ENCODE assay signal across 13 mouse cellular contexts in the genomic region with DNA sequence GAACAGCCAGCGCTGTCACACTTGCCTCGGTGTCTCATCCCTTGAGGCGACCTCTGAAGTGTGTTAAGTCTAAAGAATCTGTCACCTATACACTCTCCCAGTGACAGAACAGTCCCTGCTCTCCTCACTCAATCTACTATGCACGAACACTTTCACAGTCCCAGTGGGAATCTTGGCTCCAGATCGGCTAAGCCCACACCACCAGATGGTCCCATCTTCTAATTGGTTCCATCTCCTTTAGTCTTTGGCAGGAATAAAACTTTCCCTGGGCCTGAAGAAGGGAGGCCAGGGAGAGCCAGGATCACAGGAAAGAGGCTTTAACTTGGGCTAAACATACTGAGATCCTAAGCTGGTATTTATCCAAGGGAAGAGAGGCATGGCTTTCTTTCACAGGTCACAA. TPM values are rescaled to one million over a fixed set of nuclear protein-coding genes. Genes with fewer than 3 reads are reported as not detected.
DNase-seq lines count a peak whose midpoint lies in the region; ATAC-seq lines count a peak whose summit lies in the region.
"Had no signal": no experiment of that assay in that cellular context is flagged by ENCODE, and none has a peak within 500 bp of the region (broad histone marks: within the 10 kb centered on the region; RNA-seq: fewer than 3 reads in every experiment).

No protein-coding gene starts in this region.

- no peak overlapping the region for H3K27ac ChIP-seq in forebrain, embryonic 15.5 days (replicated peaks)
- no peak overlapping the region for H3K27ac ChIP-seq in forebrain, embryonic 11.5 days (ENCODE audit: low read depth, low read length)
- H3K27ac ChIP-seq: embryonic facial prominence, embryonic 13.5 days; liver, embryonic 12.5 days had no signal

- H3K9ac ChIP-seq in forebrain, embryonic 15.5 days (replicated peaks) = no peak overlapping the region
- H3K9ac ChIP-seq in forebrain, embryonic 11.5 days (ENCODE audit: low read length) = no peak overlapping the region
- H3K9ac ChIP-seq: embryonic facial prominence, embryonic 13.5 days; liver, embryonic 12.5 days had no signal

- peak; percentile 64; the same call in 1 of the 2 replicates for ATAC-seq in forebrain, embryonic 15.5 days (replicated peaks)
- ATAC-seq in forebrain, embryonic 11.5 days (replicated peaks; ENCODE audit: low FRiP score) = no peak
- ATAC-seq: liver, embryonic 12.5 days had no signal

- H3K36me3 ChIP-seq in forebrain, embryonic 15.5 days = no peaks in the 10 kb centered on the region
- H3K36me3 ChIP-seq in forebrain, embryonic 11.5 days (ENCODE audit: control insufficient read depth, insufficient read depth, low read length) = no peaks in the 10 kb centered on the region
- H3K36me3 ChIP-seq: embryonic facial prominence, embryonic 13.5 days; liver, embryonic 12.5 days had no signal

- no peak for DNase-seq in forebrain, embryonic 11.5 days (ENCODE audit: low spot score)
- DNase-seq in right cerebral cortex, adult 2 months (ENCODE audit: low spot score in 2 of 2) = peak; percentile 68 to 76
- no peak for DNase-seq in right cerebral cortex, postnatal 14 days
- DNase-seq in left cerebral cortex, adult 11 months (ENCODE audit: low spot score) = peak; percentile 63
- DNase-seq in gastrocnemius, postnatal 10 days = no peak
- DNase-seq in urinary bladder, postnatal 36 days (ENCODE audit: low spot score in 2 of 2) = no peak
- DNase-seq in heart, postnatal 14 days = no peak
- DNase-seq: gastrocnemius, postnatal 14 days; kidney, postnatal 36 days had no signal

- intact Hi-C loops in heart, postnatal 14 days (cut with DNase I) = no loop called here

- peaks cover 9% of the 10 kb centered on the region; the same call in 1 of the 2 replicates for H3K4me1 ChIP-seq in forebrain, embryonic 15.5 days
- no peaks in the 10 kb centered on the region for H3K4me1 ChIP-seq in forebrain, embryonic 11.5 days (replicated peaks; ENCODE audit: control insufficient read depth, insufficient read depth, low read length)
- H3K4me1 ChIP-seq: embryonic facial prominence, embryonic 13.5 days; liver, embryonic 12.5 days had no signal

- H3K27me3 ChIP-seq in forebrain, embryonic 15.5 days = no peaks in the 10 kb centered on the region
- no peaks in the 10 kb centered on the region for H3K27me3 ChIP-seq in forebrain, embryonic 11.5 days (ENCODE audit: control insufficient read depth, insufficient read depth, low read length)
- H3K27me3 ChIP-seq: embryonic facial prominence, embryonic 13.5 days; liver, embryonic 12.5 days had no signal

- H3K4me3 ChIP-seq in forebrain, embryonic 15.5 days = no peak overlapping the region
- no peak overlapping the region for H3K4me3 ChIP-seq in forebrain, embryonic 11.5 days (ENCODE audit: low read depth, low read length)
- H3K4me3 ChIP-seq: embryonic facial prominence, embryonic 13.5 days; liver, embryonic 12.5 days had no signal

- H3K9me3 ChIP-seq in forebrain, embryonic 15.5 days = no peaks in the 10 kb centered on the region
- no peaks in the 10 kb centered on the region for H3K9me3 ChIP-seq in forebrain, embryonic 11.5 days (ENCODE audit: control insufficient read depth, low read length)
- H3K9me3 ChIP-seq: embryonic facial prominence, embryonic 13.5 days; liver, embryonic 12.5 days had no signal

- 57% methylated on average over 5 of the region's 5 CpGs for WGBS in forebrain, embryonic 15.5 days
- WGBS in forebrain, embryonic 11.5 days = 78% methylated on average over 5 of the region's 5 CpGs

- H3K4me2 ChIP-seq in forebrain, embryonic 15.5 days (replicated peaks) = no peak overlapping the region
- no peak overlapping the region for H3K4me2 ChIP-seq in forebrain, embryonic 11.5 days (ENCODE audit: low read depth, low read length, severe bottlenecking)
- H3K4me2 ChIP-seq: embryonic facial prominence, embryonic 13.5 days; liver, embryonic 12.5 days had no signal

RNA-seq across cellular contexts. Expression of a gene that starts 19.3 kb away (rescaled TPM):
- 55.2 and 60.6 TPM in 2 replicates for polyA plus RNA-seq in forebrain, embryonic 15.5 days (2015; fragmentation: Nextera tagmentation; extraction: Ambion mirVana)
- polyA plus RNA-seq in forebrain, embryonic 11.5 days (2014; fragmentation: Nextera tagmentation; extraction: Ambion mirVana) = 2.4 and 2.6 TPM in 2 replicates
- total RNA-seq in gastrocnemius, postnatal 10 days (2021) = under 1 TPM; 0.54 to 0.70 TPM
- under 1 TPM; 0.10 to 0.22 TPM for total RNA-seq in heart, postnatal 14 days (2021)
- total RNA-seq: MEL had no signal

Comparison
In these comparisons a context has a peak if more than half of its experiments do, and no peak if none do; other contexts are left out.
1. DNase-seq: peak in right cerebral cortex, adult 2 months (2 of 2) and left cerebral cortex, adult 11 months (single experiment); none in forebrain, embryonic 11.5 days (single experiment), right cerebral cortex, postnatal 14 days (single experiment), gastrocnemius, postnatal 10 days (single experiment), urinary bladder, postnatal 36 days (0 of 2) and heart, postnatal 14 days (0 of 2).